Mouse (Mus musculus) erythroblast, adult 5-6 weeks (primary cell): ENCODE results near the gene Elmod3. TPM values are rescaled to one million over a fixed set of nuclear protein-coding genes. Genes with fewer than 3 reads are reported as not detected.

Source experiments
- ATAC-seq: replicated peaks from 2 replicates; pipeline ENCODE4 v1.8.0; 2016; ENCODE audit warnings: moderate number of reproducible peaks, mild to moderate bottlenecking, moderate TSS enrichment, inconsistent platforms; ENCODE audit not compliant: poor library complexity, low FRiP score, severe bottlenecking
- total RNA-seq, 2 experiments: library from RNA; stranded (forward) in 1 of 2; stranded (reverse) in 1 of 2; fragments of 150-400 nt in 1 of 2; fragments of 200-764, 138-1000 nt in 1 of 2; gene quantifications; 2 replicates each; pipeline versions ENCODE4 v1.2.3 to v1.2.4; 2015 to 2017; ENCODE audit warnings: low replicate concordance in 2 of 2

Gene Elmod3
- 2.1 and 5.6 TPM in 2 replicates for total RNA-seq (2015; ENCODE audit: low replicate concordance)
- 0.85 and 6.0 TPM in 2 replicates for total RNA-seq (2017; ENCODE audit: low replicate concordance)

DNA sequence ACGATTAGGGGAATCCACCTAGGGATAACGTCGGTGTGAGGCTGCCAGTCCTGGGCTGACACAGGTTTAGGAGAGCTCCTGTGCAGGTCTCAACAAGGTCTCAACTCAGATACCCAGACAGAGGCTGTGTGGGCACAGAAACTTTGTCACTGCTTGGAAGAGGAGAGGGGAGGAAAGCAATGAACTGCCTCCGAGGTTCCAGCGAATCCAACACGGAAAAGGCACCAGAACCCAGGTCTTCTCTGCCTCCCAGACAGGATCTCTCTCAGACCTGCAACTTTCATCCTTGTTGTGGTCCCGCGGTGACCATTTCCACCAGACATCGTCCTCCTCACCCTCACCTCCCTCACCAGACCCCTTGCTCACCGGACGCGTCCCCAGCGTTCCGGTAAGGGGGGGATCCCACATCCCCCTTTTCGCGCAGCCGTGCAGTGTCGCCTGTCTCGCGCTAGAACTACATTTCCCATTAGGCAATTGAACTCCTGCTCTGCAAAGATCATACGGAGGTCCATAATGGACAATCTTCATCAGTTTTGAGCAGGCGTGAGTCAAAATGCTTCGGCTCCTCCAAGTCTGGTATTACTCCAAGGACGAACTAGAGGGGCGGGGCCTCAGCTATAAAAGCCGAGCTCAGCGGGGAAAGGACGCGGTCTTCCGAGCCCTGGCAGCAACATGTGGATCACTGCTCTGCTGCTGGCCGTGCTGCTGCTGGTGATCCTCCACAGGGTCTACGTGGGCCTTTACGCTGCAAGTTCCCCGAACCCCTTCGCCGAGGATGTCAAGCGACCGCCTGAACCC is at the start of gene Elmod3, which contains the start of gene Retsat:
Gene Elmod3, minus strand, starts transcription at position 458 of the 798 bp plus-strand sequence.
Gene Retsat, plus strand, starts transcription at position 520 of the 798 bp plus-strand sequence.
- ATAC-seq, result peak; percentile 88

DNA sequence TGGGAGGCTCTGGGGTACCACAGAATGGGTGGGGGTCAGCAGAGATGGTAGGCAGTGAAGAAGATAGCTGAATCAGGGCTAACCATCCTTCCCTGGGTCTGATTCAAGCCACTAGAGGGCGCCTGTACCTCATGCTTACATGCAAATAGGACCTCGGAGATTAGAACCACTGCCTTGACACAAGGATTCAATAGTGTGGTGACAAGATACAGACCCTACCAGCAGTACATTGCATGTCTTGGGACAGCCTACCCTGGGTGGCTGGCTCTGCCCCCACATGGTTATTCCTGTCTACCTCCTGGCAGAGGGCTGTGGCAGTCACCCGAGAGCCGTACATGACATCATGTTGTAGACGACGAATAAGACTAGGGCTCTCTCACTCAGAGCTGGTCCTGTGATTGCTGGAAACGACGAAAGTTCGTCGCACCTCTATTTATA is 49.2 kb upstream of the Elmod3 start:
- peak; percentile 67; the same call in 1 of the 2 replicates for ATAC-seq

DNA sequence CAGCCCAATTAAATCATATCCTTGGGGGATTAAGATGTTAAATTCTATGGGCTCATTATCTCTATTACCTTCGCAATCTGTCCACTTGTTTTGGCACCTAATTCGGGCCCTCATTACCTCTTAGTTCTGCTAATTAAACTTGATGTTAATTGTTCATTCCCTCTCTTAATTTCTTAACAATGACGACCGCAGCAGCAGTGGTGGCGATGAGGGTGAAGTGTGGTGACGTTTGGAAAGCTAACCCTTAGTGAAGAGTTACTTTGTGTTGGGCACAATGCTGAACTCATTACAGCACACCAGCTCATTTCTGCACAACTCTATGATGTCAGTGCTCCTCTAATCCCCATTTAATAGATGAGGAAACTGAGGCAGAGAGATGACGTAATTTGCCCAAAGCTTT is 47.2 kb upstream of the Elmod3 start:
- no peak for ATAC-seq

DNA sequence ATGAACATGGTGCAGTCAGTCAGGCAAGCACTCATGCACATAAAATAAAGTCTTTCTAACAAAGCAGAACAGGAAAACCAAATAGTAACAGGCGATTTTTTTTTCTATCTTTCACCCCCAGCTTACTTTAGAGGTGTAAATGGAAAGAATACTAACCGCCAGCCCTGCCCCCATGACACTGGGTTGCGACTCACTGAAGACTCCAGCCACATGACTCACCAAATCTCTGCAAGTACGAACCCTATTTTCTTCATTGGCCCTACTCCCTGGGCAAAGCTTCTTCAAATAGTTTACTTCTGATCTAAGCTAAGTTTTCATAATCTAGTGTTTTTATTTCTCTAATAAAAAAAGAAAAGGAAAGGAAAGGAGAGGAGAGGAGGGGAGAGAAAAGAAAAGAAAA is 46.4 kb upstream of the Elmod3 start:
- ATAC-seq, result no peak

DNA sequence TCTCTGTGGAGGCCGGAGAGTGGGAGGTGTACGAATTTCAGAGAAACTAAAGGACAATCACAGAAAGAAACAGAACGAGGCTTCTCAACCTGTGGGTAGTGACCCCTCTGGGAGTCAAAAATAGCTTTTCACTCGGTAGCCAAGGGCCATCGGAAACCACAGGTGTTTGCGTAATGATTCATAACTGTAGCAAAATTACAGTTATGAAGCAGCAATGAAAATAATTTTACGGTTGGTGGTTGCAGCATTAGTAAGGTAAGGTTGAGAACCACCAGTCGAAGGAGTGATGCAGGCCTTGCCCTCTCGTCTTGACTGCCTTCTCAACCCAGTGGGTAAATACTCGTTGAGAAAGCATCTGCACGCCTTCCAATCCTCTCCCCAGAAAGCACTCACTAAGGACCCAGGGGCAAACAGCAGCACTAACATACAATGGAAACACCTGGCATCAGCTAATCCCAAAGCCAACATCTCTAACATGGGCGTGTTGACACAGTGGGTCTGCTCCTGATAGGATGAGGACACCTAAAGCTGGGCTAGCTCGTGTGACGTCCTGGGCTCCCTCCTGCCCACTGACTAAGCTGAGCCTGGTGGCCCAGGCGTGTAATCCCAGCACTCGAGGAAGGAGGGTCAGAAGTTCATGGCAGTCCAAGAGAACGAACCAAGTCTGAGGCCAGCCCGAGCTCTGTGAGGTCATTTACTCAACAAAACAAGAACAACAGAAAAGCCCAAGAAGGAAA is 43.2 kb upstream of the Elmod3 start:
- no peak for ATAC-seq

DNA sequence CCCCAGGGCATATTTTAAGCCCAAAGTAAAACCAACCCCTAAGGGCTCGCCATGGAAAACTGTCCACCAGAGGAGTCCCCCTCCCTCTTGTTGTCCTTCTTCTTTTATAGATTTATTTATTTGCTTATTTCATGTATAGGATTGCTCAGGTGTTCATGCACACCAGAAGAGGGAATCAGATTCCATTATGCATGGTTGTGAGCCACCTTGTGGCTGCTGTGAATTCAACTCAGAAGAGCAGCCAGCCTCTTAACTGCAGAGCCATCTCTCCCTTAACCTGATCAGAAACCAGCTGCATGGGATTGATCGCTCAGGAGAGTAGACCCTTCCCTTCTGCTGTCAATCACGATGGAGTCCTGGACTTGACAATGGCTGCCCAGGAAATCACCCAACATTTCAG is 38.7 kb upstream of the Elmod3 start:
- no peak for ATAC-seq

DNA sequence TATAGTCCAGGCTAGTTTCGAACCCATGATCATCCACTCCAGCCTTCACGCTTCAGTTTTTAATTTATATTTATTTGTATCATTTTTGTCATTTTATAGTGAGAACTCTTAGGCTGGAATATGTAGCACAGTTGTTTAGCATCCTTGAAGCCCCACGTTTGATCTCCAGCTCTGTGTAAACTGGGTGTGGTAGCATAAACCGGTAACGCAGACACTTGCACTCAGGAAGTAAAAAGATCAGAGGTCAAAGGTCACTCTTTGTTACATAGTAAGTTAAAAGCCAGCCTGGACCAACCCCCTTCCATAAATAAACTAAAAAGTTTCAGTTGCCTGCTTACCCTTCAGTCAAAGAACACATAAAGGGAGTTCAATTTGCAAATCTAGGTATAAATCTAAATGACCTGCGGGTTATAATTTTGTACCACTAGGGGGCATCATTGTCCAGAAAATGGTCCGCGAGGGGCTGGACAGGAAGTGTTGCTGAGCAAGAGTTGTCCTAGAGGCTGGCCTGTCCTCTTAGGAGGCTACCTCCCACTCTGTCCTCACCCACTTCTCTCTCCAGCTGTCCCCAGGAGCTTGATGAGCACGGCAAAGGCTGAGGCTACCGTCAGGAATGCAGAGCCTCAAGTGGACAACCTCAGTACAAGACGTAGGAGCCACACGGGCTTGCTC is 37.7 kb upstream of the Elmod3 start:
- peak; percentile 59 for ATAC-seq

DNA sequence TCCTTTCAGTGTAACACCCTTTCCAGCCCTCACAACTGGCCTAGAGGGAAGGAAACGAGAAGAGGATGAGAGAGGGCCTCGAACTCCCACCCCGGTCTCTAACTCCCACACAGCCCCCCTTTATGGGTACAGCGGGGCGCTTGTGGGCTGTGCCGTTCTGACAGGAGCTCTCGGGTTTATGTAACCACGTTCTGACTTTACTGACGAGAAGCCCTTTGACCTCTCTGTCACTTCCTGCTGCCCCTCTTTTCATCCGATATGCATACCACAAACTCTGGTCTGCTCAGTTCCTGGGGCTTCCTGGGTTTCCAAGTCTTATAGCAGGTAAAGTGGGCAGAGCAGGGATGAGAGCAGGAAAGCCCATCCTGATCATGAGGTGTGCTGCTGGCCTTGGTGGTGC is 36.1 kb upstream of the Elmod3 start:
- no peak for ATAC-seq

DNA sequence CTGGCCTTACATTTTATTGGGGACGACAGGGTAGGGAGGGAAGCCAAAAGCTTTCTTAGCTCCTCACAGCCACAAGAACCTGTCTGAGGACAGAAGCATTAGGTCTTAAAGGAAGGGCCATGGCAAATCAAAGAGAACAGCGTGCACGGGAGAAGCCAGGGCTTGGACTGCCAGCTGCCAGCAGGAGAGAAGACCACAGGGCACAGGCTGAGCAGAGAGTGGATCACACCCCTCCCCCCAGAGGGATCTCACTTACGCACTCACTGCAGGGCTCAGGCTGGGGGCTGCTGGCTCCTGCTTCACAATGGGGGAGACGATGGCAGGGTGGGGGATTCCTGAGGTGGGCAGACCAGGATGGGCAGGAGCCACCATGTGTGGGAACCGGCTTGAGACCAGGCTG is 33.5 kb upstream of the Elmod3 start:
- no peak for ATAC-seq

DNA sequence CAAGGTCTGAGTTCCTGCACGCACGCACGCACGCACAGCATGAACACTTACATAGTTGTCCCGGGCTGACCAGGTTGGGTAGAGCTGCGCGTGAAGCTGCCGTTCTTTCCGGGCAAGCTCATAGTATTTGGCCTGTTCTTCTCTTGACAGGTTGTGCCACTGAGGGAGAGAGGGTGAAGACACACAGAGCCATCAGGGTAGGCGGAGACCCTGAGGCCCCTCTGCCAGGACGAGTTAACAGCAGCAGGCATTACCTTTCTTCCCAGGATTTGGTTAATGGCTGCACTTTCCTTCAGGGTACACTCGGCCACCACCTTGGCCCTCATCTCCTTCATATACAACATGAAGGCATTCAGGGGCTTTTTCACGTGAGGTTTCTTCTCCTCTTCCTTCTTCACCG is 32.7 kb upstream of the Elmod3 start:
- no peak for ATAC-seq

DNA sequence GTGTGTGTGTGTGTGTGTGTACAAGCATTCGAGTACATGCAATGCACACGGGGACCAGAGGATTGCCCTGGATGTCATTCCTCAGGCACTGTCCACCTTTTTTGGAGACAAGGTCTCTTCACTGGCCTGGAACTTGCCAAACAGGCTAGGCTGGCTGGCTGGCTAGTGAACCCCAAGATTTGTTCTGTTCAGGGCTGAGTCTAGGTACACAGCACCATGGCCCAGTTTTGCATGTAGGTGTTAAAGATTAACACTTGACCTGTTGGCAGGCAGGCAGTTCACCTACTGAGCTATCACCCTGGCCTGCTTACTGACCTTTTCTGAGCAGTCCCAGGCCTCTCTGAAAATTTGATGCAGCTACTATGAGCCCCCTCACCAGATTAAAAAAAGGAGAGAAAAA is 32.2 kb upstream of the Elmod3 start:
- ATAC-seq, result no peak

DNA sequence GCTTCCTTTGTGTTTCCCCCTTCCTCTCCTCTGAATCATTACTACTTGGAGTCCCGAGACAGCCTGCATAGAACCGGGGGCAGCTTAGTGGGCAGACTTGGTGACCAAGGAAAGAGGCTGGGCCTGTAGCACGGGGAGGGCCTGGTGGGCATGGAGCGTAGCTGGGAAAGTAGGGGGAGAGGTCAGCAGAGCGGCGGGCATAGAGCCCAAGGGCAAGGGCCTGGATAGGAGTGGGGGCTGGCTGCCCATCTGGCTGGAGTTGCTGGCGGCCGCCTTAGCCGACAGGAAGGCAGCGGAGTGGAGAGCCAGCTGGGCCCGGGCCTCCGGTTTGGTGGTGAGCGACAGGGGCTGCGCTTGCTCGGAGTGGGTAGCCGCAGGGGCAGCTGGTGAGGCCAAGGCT is 29.1 kb upstream of the Elmod3 start:
- ATAC-seq, result no peak

DNA sequence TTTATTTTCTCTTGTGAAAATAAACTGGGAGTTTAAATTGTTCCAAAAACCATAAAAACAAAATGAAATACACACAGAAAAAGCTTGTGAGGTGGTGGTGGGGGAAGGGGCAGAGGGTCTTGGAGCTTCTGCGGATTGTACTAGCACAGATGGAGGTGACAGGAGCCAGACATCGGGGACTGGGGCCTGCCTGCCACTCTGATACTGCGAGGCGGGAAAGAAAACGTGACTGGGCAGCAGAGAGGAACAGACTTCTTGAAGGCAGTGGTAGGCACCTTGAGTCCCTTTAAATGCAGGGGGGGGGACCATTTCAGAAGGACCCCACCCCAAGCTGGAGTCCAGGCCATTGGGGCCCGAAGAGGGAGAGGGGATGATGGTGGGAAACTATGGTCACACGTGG is 28.2 kb upstream of the Elmod3 start:
- ATAC-seq, result no peak

DNA sequence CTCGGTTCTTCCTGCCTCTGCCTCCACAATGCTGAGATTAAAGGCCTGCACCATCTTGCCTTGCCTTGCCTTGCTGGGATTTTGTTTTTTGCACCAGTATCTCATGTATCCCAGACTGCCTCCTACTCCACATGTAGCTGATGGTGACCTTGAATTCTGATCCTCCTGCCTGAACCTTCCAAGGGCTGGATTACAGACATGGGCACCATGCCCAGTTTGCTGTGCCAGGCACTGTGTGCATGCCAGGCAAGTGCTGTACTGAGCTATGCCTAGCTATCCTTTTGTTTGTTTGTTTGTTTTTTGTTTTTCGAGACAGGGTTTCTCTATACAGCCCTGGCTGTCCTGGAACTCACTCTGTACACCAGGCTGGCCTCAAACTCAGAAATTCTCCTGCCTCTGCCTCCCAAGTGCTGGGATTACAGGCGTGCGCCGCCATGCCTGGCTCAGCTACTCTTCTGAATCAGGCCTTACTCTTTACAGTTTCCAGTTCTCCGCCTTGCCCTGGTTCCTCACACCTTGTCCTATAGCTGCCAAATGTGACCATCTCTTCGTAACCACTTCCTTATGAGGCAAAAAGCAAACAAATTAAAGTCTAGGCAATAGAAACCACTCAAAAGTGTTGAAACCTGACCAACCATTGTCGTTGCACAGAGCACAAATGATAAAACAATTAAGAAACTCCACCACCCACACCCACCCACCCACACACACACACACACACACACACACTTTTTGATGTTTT is 25.6 kb upstream of the Elmod3 start:
- ATAC-seq, result no peak

DNA sequence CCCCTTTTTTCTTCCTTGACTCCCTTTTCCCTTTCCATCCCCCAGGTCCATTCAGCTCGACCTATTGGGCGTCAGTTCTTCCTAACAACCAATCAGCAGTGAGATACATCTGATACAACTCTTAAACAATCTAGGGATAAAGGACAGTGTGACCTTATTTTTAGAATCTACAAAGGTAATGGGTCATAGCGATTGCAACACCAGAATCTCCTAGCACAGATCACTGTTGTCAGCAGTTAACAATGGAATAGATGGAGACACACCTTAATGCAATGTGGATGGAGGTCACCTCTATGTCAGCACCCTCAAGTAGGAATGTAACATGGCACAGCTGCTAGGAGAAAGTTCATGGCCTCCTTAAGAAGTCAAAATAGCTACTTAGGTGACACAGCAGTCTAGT is 24.7 kb upstream of the Elmod3 start:
- no peak for ATAC-seq

DNA sequence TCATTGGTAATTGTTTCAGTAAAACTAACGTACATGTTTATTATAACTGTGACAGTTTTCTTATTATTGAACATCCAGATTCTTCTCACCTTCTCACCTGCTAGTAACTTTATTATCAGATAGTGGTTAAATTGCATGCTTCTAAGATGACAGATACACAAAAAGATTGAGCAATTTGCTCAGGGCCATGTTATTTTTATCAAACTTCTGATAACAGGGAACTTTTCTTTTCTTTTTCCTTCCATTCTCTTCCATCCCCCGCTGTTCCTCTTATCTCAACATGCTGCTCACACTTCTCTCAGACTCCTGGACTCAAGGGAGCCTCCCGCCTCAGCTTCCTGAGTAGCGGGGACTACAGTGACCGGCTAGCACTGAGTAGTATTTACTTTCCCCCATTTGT is 22.7 kb upstream of the Elmod3 start:
- ATAC-seq, result no peak

DNA sequence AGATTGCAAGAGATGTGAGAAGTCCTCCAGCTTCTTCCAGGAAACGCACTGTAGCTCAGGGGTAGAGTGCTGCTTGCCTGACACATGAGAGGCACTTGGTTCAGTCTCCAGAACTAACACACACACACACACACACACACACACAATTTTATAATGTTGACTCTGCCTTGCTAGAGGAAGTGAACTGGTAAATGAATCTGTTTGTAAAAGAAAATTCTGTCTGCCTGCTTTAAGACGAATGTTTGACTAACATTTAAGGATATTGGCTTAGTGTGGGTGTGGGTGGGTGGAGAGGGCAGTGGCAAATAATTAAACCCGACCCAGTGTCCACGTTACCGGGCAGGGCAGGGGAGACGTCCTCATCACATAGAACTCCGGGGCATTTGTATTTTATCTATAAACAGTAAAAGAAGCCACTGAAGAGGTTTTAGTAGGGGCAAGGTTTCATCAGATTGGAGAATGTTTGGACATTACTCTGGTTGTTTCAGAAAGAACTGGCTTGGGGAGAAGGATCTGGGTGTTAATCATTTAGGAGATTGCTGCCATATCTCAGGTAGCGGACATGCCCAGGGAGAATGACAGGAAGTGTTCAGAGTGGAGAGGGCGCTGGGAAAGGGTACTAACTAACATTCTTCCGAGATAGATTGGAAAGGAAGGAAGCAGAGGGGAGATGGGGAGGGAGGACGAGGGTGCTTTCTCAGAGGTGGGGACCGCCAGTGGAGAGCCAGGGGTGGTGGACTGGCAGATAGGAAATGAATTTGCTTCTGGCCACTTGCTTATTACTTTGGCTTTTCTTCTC is 21.7 kb upstream of the Elmod3 start:
- no peak for ATAC-seq

DNA sequence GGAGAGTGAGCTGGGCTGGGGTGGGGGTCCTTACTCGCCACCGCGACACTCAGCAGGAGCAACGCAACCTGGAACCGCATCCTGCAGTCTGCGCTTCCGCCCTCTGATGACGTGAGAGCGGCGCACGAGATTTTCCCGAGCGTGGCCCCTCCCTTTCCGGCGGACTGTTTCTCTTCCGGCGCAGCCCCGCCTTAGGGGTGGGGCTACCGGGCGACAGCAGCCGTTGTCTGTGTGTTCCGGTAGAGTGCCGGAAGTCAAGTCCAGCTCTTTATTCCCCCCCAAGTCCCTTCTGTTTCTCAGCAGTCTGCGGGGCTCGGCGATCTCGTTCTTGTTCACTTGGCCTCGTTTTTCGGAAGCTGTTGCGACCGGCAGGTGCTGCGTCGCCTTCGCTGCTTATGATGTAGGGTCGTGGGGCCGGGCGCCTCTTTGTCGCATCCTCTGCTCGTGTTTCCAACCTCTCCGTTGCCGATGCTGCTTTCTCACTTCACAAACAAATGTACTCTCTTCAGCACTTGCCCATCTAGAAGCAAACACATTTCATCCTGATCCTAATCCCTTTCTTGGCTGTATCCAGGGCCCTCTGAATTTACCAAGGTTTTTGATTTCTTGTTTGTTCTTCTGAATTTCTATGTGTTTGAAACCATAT is 18.6 kb upstream of the Elmod3 start, which contains the start of gene Tgoln1:
Gene Tgoln1, minus strand, starts transcription at position 358 of the 646 bp plus-strand sequence.
- ATAC-seq, result peak; percentile 98
